Mouse (Mus musculus) heart, embryonic 15.5 days (tissue): ENCODE measurements around the gene Btbd35f30. TPM values are rescaled to one million over a fixed set of nuclear protein-coding genes. Genes with fewer than 3 reads are reported as not detected.
"Not testable (repeated sequence)": the region's sequence is repeated elsewhere in the genome, so short reads cannot be mapped to it uniquely, and the experiment has no call there.

Source experiments
- ATAC-seq: fragments of 200-750 bp; cut with Nextera tagmentation; replicated peaks from 2 replicates; pipeline ENCODE4 v1.8.0; 2017; ENCODE audit warnings: low read depth, moderate TSS enrichment; ENCODE audit not compliant: insufficient number of reproducible peaks, insufficient read depth, low FRiP score
- H3K27ac ChIP-seq: fragments of 300-500 bp; sonication (generic); 2 replicates; pipeline ENCODE4 v1.5.1; 2015; ENCODE audit warnings: mild to moderate bottlenecking, inconsistent platforms
- H3K27me3 ChIP-seq: fragments of 300-500 bp; sonication (generic); 2 replicates; pipeline ENCODE4 v1.6.1; 2015; ENCODE audit warnings: inconsistent platforms
- H3K36me3 ChIP-seq: fragments of 300-500 bp; sonication (generic); 2 replicates; pipeline ENCODE4 v1.6.1; 2015; ENCODE audit warnings: mild to moderate bottlenecking, inconsistent platforms
- H3K4me1 ChIP-seq: fragments of 300-500 bp; sonication (generic); replicated peaks from 2 replicates; pipeline ENCODE4 v1.6.1; 2015; ENCODE audit warnings: inconsistent platforms
- H3K4me2 ChIP-seq: fragments of 300-500 bp; sonication (generic); 2 replicates; pipeline ENCODE4 v1.6.1; 2015; ENCODE audit warnings: inconsistent platforms, mild to moderate bottlenecking, moderate library complexity
- H3K4me3 ChIP-seq: fragments of 300-500 bp; sonication (generic); 2 replicates; pipeline ENCODE4 v1.5.1; 2015; ENCODE audit warnings: mild to moderate bottlenecking, inconsistent platforms
- H3K9ac ChIP-seq: fragments of 300-500 bp; sonication (generic); 2 replicates; pipeline ENCODE4 v1.6.1; 2015; ENCODE audit warnings: mild to moderate bottlenecking, inconsistent platforms
- H3K9me3 ChIP-seq: fragments of 300-500 bp; sonication (generic); replicated peaks from 2 replicates; pipeline ENCODE4 v1.6.1; 2016; ENCODE audit warnings: inconsistent platforms
- WGBS: fragments of 180-500 bp; shearing (Covaris S2); methylation state at CpG from one replicate; pipeline ENCODE4 v1.1.7; 2015; ENCODE audit warnings: mixed read lengths; 5-methylcytosine and 5-hydroxymethylcytosine counted together
- polyA plus RNA-seq: library from polyadenylated mRNA; unstranded; fragments of >200 nt; fragmentation: Nextera tagmentation; extraction: Ambion mirVana; gene quantifications from 2 replicates; pipeline ENCODE4 v1.2.1, GENCODE M21; 2015

The Btbd35f30 gene
- not detected in 2 replicates for polyA plus RNA-seq

DNA sequence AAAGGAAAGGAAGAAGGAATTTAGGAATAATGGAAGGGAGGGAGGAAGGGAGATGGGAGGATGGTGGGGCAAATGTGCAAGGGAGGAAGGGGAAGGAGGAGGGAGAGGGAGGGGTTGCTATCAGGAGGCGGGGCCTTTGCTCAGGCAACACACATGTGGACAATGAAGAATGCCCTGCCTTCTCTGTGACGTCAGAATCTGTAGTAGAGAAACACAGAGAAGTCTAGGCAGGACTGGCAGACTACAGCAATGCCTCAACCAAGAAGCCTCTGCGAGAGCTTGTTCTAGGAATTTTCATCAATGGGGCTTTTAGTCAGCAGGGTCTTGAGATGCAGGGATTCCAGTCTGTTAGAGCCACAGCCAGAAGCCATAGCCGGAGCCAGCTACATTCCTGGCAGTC lies at the start of gene Btbd35f30:
Btbd35f30 (plus strand) TSS at position 301 of the 400 bp plus-strand sequence.
- no CpG with 5 or more reads among the region's 4 CpGs for WGBS
- not testable (repeated sequence) for H3K9me3 ChIP-seq

DNA sequence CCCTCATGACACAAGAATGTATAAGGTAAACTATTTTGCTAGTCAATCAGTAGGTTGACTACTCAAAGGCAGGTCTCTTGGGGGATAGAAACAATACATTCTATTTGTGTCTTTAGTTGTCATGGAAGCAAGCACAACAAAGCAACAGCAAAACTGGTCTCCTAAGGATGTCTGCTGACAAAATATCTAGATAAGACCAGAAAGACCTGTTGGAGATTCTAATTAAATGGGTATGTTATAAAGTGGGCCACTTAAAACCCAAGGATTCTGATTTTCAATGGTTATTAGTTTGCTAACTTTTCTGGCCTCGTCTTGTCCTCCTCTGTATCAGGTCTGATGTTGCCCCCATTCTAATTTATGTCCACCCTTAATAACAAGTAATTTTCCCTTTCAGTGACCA lies 47.0 kb downstream of the Btbd35f30 start, which contains the start of gene Gm21789:
Gm21789 (plus strand) TSS at position 301 of the 400 bp plus-strand sequence.
- not testable (repeated sequence) for H3K9me3 ChIP-seq, H3K9ac ChIP-seq, H3K27me3 ChIP-seq, ATAC-seq, H3K27ac ChIP-seq, H3K4me1 ChIP-seq, H3K4me3 ChIP-seq, H3K36me3 ChIP-seq, H3K4me2 ChIP-seq
- WGBS, result no CpG with 5 or more reads among the region's 1 CpGs

More for the DNA sequence above, at the start of gene Btbd35f30:
- H3K4me3 ChIP-seq, ATAC-seq, H3K9ac ChIP-seq, H3K27me3 ChIP-seq, H3K4me1 ChIP-seq, H3K27ac ChIP-seq, H3K36me3 ChIP-seq, H3K4me2 ChIP-seq: not testable (repeated sequence)

Other genes starting within 250 kb of the Btbd35f30 start
- gene Gm5926, start 243.9 kb upstream of the Btbd35f30 start, polyA plus RNA-seq, result not detected in 2 replicates
- gene Btbd35f21, start 168.5 kb upstream of the Btbd35f30 start, polyA plus RNA-seq, result not detected in 2 replicates
- not detected in 2 replicates for gene Gm21789, start 47.1 kb downstream of the Btbd35f30 start, polyA plus RNA-seq
- not detected in 2 replicates for gene Btbd35f5, start 79.3 kb downstream of the Btbd35f30 start, polyA plus RNA-seq